Mouse (Mus musculus) mammary gland, adult 2 months (tissue): Measurements from ENCODE around the gene Klra6. TPM values are rescaled to one million over a fixed set of nuclear protein-coding genes. Genes with fewer than 3 reads are reported as not detected.

Source experiments
- polyA plus RNA-seq: library from polyadenylated mRNA; depleted of rRNA; stranded (reverse); fragments of >200 nt; gene quantifications from 2 replicates; pipeline ENCODE4 v1.2.3, GENCODE M21; 2012; ENCODE audit warnings: low replicate concordance; rRNA removed

The Klra6 gene
- not detected in 2 replicates for polyA plus RNA-seq

GRCm38 (mm10) chr6:130026854-130027253, at the start of gene Klra6:
Klra6 (minus strand) TSS chr6:130026954.

GRCm38 (mm10) chr6:130067171-130067570, 40.4 kb upstream of the Klra6 start, which contains the start of gene Klra4:
Klra4 (minus strand) TSS chr6:130067271.

Other genes starting within 250 kb of the Klra6 start
- not detected in 2 replicates for gene Gm156, start 242.7 kb downstream of the Klra6 start, polyA plus RNA-seq
- gene Gm17631, start 164.3 kb downstream of the Klra6 start, polyA plus RNA-seq: not detected in 2 replicates
- gene Klra17, start 150.3 kb downstream of the Klra6 start, polyA plus RNA-seq: 0.16 TPM in 1 of 2 replicates, not detected in the other
- not detected in 2 replicates for gene Klra5, start 109.3 kb downstream of the Klra6 start, polyA plus RNA-seq
- gene Klra4, start 40.3 kb upstream of the Klra6 start, polyA plus RNA-seq: 0.17 and 0.33 TPM in 2 replicates
- 0.39 TPM in 1 of 2 replicates, not detected in the other for gene Klra8, start 102.9 kb upstream of the Klra6 start, polyA plus RNA-seq
- gene Klra9, start 166.2 kb upstream of the Klra6 start, polyA plus RNA-seq: not detected in 2 replicates
- gene Klra7, start 206.4 kb upstream of the Klra6 start, polyA plus RNA-seq: 0.40 TPM in 1 of 2 replicates, not detected in the other